Mouse (Mus musculus) embryonic facial prominence, embryonic 12.5 days (tissue): ENCODE data around the gene Phf19. TPM values are rescaled to one million over a fixed set of nuclear protein-coding genes. Genes with fewer than 3 reads are reported as not detected.

Experiments used
- ATAC-seq: fragments of 200-750 bp; cut with Nextera tagmentation; 2 replicates; pipeline ENCODE4 v1.8.0; 2017; ENCODE audit not compliant: insufficient number of reproducible peaks, insufficient read depth, low FRiP score, low TSS enrichment
- H3K27ac ChIP-seq: fragments of 300-500 bp; sonication (generic); 2 replicates; pipeline ENCODE4 v1.5.1; 2016; ENCODE audit warnings: mild to moderate bottlenecking
- H3K27me3 ChIP-seq: fragments of 300-500 bp; sonication (generic); 2 replicates; pipeline ENCODE4 v1.6.1; 2016; ENCODE audit warnings: mild to moderate bottlenecking, moderate library complexity
- H3K36me3 ChIP-seq: fragments of 300-500 bp; sonication (generic); 2 replicates; pipeline ENCODE4 v1.6.1; 2016; ENCODE audit warnings: mild to moderate bottlenecking
- H3K4me1 ChIP-seq: fragments of 300-500 bp; sonication (generic); 2 replicates; pipeline ENCODE4 v1.6.1; 2016
- H3K4me2 ChIP-seq: fragments of 300-500 bp; sonication (generic); replicated peaks from 2 replicates; pipeline ENCODE4 v1.6.1; 2016; ENCODE audit warnings: mild to moderate bottlenecking, moderate library complexity
- H3K4me3 ChIP-seq: fragments of 300-500 bp; sonication (generic); 2 replicates; pipeline ENCODE4 v1.5.1; 2016; ENCODE audit warnings: mild to moderate bottlenecking
- H3K9ac ChIP-seq: fragments of 300-500 bp; sonication (generic); 2 replicates; pipeline ENCODE4 v1.6.1; 2016; ENCODE audit warnings: mild to moderate bottlenecking, moderate library complexity
- H3K9me3 ChIP-seq: fragments of 300-500 bp; sonication (generic); 2 replicates; pipeline ENCODE4 v1.6.1; 2016; ENCODE audit warnings: mild to moderate bottlenecking, moderate library complexity
- WGBS: fragments of 180-500 bp; shearing (Covaris S2); methylation state at CpG from one replicate; pipeline ENCODE4 v1.1.7; 2016; 5-methylcytosine and 5-hydroxymethylcytosine counted together
- polyA plus RNA-seq: library from polyadenylated mRNA; unstranded; fragments of >200 nt; fragmentation: Nextera tagmentation; extraction: Ambion mirVana; gene quantifications from 2 replicates; pipeline ENCODE4 v1.2.1, GENCODE M21; 2016

Phf19 gene
- 1.7 and 2.3 TPM in 2 replicates for polyA plus RNA-seq

DNA sequence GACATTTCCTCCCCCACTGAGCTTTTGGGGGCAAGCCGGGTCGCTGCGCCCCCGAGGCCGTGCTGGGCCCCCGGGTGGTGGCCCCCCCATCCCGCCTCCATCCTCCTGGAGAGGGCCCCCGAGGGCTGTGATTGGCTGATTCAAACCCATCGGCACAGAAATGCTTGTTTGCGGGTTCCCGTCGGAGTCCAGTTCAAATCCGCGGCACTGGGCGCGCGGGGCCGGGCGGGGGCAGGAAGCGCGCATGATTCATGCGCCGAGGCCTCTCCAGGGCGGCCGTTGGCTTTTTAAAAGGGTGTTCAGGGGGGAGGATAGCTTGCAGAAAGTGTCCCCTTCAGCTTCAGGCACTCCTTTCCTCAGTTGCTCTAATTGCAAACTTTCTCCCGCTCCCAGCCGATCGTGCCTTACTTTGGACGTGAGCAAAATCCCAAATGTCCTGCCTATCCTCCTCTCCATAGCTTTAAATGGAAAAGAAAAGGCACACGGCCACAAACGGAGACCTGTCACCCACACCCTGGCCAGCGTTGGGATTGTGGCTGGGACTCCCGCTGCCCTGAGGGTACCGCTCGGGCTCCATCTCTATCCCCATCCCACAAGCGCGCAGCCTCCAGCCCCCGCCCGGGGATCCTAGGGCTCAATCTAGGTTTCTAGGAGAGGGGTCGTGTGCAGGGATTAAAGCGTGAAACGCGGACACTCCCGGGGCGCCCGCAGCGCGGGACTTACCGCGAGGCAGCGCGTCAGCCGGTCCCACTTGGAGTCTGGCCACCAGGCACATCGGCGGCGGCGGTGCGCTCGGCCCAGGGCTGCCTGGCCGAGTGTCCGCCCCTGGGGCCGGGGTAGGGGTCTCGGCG is at the start of gene Phf19:
Gene Phf19, minus strand, starts transcription at position 809 of the 851 bp plus-strand sequence.
- under 1% methylated on average over 61 of the region's 64 CpGs for WGBS
- ATAC-seq: peak; percentile 61; the same call in 1 of the 2 replicates
- no peaks in the 10 kb centered on the region for H3K36me3 ChIP-seq
- peak within 1 kb of the TSS; percentile 59 for H3K4me3 ChIP-seq
- H3K9me3 ChIP-seq: no peaks in the 10 kb centered on the region
- peaks cover 59% of the 10 kb centered on the region for H3K27me3 ChIP-seq
- H3K27ac ChIP-seq: no peak within 1 kb of the TSS
- peak within 1 kb of the TSS; percentile 64 for H3K9ac ChIP-seq
- peak within 1 kb of the TSS; percentile 95 for H3K4me2 ChIP-seq
- H3K4me1 ChIP-seq: peaks cover 7% of the 10 kb centered on the region; the same call in 1 of the 2 replicates

DNA sequence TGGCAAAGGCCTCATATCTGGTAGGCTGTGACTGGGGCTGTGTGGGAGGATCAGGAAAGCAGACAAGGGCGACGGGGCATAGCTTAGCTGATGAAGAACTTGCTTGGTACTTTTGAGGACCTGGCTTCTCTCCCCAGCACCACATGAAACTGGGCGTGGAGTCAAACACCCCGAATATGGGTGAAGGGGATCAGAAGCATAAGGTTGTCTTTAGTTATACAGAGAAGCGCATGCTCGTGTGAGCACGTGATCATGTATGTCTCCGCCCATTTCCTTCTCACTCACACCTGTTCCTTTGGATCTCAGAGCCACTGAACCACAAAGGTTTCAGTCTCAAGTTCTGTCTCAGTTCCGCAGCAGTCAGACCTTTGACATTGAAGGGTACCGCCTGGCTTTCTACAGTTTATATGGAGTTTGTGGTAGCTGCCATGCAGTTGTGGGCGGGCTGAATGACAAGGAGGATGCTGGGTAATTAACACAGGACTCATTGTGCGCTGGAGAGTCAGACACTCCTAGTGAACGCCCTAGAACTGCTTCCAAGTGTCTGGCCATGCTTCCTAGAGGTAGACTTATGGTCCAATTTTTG is 49.6 kb upstream of the Phf19 start:
- no peak overlapping the region for H3K4me2 ChIP-seq
- H3K4me3 ChIP-seq: no peak overlapping the region
- peaks cover 16% of the 10 kb centered on the region for H3K4me1 ChIP-seq
- WGBS: 76% methylated on average over 13 of the region's 13 CpGs
- H3K36me3 ChIP-seq: no peaks in the 10 kb centered on the region
- no peak for ATAC-seq
- no peak overlapping the region for H3K27ac ChIP-seq
- no peaks in the 10 kb centered on the region for H3K9me3 ChIP-seq
- H3K27me3 ChIP-seq: no peaks in the 10 kb centered on the region
- H3K9ac ChIP-seq: no peak overlapping the region

DNA sequence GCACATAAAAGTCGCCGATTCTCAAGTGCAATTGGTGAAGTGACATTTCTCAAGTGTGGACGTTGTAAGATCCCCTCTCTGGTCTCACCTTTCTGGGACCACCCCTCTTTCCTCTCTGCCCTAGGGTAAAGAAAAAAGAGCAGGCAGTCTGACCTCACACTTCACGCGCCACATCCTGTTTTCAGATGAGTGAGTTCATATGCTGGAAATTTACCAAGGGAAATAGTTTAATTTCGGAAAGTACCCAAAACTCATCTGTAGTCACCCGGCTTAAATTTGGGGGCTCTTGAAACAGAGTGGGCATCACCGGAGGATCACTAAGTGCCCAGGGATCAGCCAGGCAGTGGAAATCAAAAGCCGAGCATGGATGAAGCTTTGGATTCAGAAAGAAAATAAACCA is 49.1 kb upstream of the Phf19 start:
- ATAC-seq: no peak
- Histone ChIP-seq H3K27me3 (no peaks in the 10 kb centered on the region), H3K27ac (no peak overlapping the region), H3K9ac (no peak overlapping the region), H3K9me3 (no peaks in the 10 kb centered on the region), H3K4me3 (no peak overlapping the region), H3K4me1 (peaks cover 16% of the 10 kb centered on the region), H3K4me2 (no peak overlapping the region), H3K36me3 (no peaks in the 10 kb centered on the region)
- WGBS: 71% methylated on average over 9 of the region's 9 CpGs

DNA sequence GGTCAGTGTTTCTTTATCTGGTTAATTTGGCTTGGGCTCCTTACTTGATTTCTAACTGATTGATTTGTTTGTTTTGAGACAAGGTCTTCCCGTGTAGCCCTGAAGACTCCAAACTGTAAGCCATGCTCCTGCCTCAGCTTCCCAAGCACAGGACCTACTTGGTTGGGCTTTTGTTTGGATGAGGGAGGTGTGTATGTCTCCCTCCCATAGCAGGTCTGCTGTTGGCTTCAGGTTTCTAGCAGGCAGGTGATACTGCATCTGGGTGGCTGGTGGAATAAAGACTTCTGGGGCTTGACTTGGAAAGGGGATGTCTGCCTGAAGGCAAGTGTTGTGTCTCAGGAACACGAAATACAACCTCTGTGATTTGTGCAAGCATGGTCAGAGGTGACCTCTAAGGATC is 48.4 kb upstream of the Phf19 start:
- Histone ChIP-seq H3K9me3 (no peaks in the 10 kb centered on the region), H3K27me3 (no peaks in the 10 kb centered on the region), H3K4me1 (peaks cover 16% of the 10 kb centered on the region), H3K4me3 (no peak overlapping the region), H3K9ac (no peak overlapping the region), H3K4me2 (no peak overlapping the region), H3K27ac (no peak overlapping the region), H3K36me3 (no peaks in the 10 kb centered on the region)
- ATAC-seq: no peak
- WGBS: 69% methylated on average over 2 of the region's 2 CpGs

DNA sequence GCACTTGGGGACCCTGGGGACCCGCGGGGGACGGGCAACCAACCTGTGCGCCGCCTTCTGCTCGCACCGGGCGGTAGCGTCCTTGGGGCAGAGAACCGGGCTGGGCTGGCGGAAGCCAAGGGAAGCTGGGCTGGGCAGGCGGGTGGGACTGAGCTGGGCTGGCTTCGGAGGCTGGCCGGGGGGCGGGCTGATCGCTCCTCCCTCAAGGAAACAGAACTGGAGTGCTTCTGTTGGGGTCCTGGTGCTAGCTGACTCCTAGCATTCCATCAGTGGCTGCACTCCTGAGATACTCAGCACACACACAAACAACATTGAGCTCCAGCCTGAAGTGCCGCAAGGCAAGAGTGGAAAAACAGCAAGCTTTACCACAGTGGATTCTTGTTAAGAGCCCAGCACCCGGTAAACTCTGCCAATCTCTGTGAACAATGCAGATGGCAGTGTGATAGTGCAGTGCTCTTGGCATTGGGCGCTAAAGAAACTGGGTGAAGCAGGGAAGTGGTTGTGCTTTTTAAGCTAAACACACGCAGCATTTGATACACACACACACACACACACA is 47.7 kb upstream of the Phf19 start, which contains the start of gene Traf1:
Gene Traf1, minus strand, starts transcription at position 292 of the 556 bp plus-strand sequence.
- Histone ChIP-seq H3K27ac (no peak within 1 kb of the TSS), H3K27me3 (no peaks in the 10 kb centered on the region), H3K4me3 (peak within 1 kb of the TSS; percentile 31), H3K9me3 (no peaks in the 10 kb centered on the region), H3K36me3 (no peaks in the 10 kb centered on the region), H3K4me2 (peak within 1 kb of the TSS; percentile 51), H3K4me1 (peaks cover 16% of the 10 kb centered on the region), H3K9ac (peak within 1 kb of the TSS; percentile 43)
- 11% methylated on average over 20 of the region's 20 CpGs for WGBS
- no peak for ATAC-seq

DNA sequence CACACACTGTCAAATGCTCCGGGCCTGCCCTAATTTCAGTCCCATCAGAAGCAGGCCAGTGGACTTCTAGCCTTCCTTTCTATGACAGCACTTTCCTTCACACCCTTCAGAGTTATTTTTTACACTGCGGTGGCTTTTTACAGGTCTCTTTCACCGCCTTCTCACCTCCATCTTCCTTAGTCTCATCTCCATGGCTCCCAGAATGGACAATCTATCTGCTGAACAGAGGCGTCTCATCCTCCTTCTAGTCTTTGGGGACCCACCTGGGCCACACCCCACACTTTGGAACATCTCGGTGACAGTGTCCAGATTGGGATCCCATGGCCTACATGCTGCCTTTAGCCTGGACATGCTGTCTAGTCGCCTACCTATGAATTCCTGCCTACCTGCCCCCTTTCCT is 47.1 kb upstream of the Phf19 start:
- peak overlapping the region; percentile 51 for H3K4me2 ChIP-seq
- H3K27ac ChIP-seq: no peak overlapping the region
- H3K27me3 ChIP-seq: no peaks in the 10 kb centered on the region
- ATAC-seq: no peak
- H3K9ac ChIP-seq: peak overlapping the region; percentile 43
- H3K9me3 ChIP-seq: no peaks in the 10 kb centered on the region
- WGBS: 67% methylated on average over 6 of the region's 6 CpGs
- peak overlapping the region; percentile 31 for H3K4me3 ChIP-seq
- H3K36me3 ChIP-seq: no peaks in the 10 kb centered on the region
- peaks cover 16% of the 10 kb centered on the region for H3K4me1 ChIP-seq

GRCm38 (mm10) chr2:34960466-34960865 is 46.6 kb upstream of the Phf19 start:
- Histone ChIP-seq H3K4me1 (peaks cover 16% of the 10 kb centered on the region), H3K9ac (no peak overlapping the region), H3K36me3 (no peaks in the 10 kb centered on the region), H3K27ac (no peak overlapping the region), H3K9me3 (no peaks in the 10 kb centered on the region), H3K4me2 (no peak overlapping the region), H3K27me3 (no peaks in the 10 kb centered on the region), H3K4me3 (no peak overlapping the region)
- ATAC-seq: no peak
- WGBS: 82% methylated on average over 4 of the region's 5 CpGs

DNA sequence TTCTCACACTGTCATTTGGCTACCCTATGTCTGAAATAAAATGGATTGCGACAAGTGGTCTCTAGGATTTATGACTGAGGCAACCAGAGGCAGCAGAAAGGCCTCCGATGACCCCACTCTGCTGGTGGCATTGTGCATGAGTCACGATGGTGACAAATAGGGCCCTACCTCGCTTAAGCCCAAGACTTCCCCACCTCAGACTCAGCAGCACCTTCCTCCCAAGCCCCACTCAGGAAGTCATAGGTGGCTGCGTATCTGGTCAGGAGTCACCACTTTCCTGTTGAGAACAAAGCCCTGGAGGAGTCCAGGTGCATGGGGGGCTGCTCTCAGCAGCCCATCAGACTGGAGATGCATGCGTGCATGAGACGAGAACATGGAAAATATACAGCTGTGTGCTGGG is 44.8 kb upstream of the Phf19 start:
- Histone ChIP-seq H3K27ac (no peak overlapping the region), H3K9ac (no peak overlapping the region), H3K27me3 (no peaks in the 10 kb centered on the region), H3K4me3 (no peak overlapping the region), H3K9me3 (no peaks in the 10 kb centered on the region), H3K4me2 (no peak overlapping the region), H3K4me1 (peaks cover 8% of the 10 kb centered on the region), H3K36me3 (no peaks in the 10 kb centered on the region)
- no peak for ATAC-seq
- WGBS: 90% methylated on average over 7 of the region's 7 CpGs

DNA sequence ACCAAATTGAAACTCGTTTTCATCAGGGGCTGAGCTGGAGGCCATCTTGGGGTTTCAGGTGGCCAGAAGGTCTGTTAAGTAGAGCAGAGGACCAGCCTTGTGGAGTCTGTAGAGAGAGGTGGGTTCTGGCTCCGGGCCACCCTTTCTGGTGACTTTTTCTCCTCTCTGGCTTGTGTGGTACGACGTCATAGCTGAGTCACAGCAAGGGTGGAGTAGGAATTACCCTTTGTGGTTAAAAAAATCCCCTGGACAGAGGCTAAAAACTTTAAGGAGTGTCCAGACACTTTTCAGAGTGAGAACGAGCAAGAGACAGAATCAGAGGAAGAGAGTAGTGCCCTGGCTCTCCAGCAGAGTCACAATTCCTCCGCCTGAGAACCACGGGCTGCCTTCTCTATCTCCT is 44.2 kb upstream of the Phf19 start:
- Histone ChIP-seq H3K4me1 (peaks cover 8% of the 10 kb centered on the region), H3K4me3 (no peak overlapping the region), H3K9ac (no peak overlapping the region), H3K36me3 (no peaks in the 10 kb centered on the region), H3K27ac (no peak overlapping the region), H3K4me2 (no peak overlapping the region), H3K9me3 (no peaks in the 10 kb centered on the region), H3K27me3 (no peaks in the 10 kb centered on the region)
- WGBS: 78% methylated on average over 7 of the region's 7 CpGs
- no peak for ATAC-seq

GRCm38 (mm10) chr2:34957405-34957804 is 43.6 kb upstream of the Phf19 start:
- no peak for ATAC-seq
- H3K4me1 ChIP-seq: peaks cover 8% of the 10 kb centered on the region
- H3K9me3 ChIP-seq: no peaks in the 10 kb centered on the region
- no peaks in the 10 kb centered on the region for H3K36me3 ChIP-seq
- 47% methylated on average over 1 of the region's 1 CpGs for WGBS
- H3K4me2 ChIP-seq: no peak overlapping the region
- no peak overlapping the region for H3K9ac ChIP-seq
- no peak overlapping the region for H3K27ac ChIP-seq
- no peak overlapping the region for H3K4me3 ChIP-seq
- H3K27me3 ChIP-seq: no peaks in the 10 kb centered on the region

- ATAC-seq: no peak
- Histone ChIP-seq H3K27ac (no peak overlapping the region), H3K4me2 (no peak overlapping the region), H3K4me1 (peaks cover 8% of the 10 kb centered on the region), H3K36me3 (no peaks in the 10 kb centered on the region), H3K9ac (no peak overlapping the region), H3K27me3 (no peaks in the 10 kb centered on the region), H3K4me3 (no peak overlapping the region), H3K9me3 (no peaks in the 10 kb centered on the region)
- 64% methylated on average over 5 of the region's 5 CpGs for WGBS
Measured at GRCm38 (mm10) chr2:34956941-34957340, 43.1 kb upstream of the Phf19 start.

GRCm38 (mm10) chr2:34954344-34954743 is 40.5 kb upstream of the Phf19 start:
- H3K4me3 ChIP-seq: no peak overlapping the region
- no peaks in the 10 kb centered on the region for H3K9me3 ChIP-seq
- no peaks in the 10 kb centered on the region for H3K4me1 ChIP-seq
- ATAC-seq: no peak
- H3K4me2 ChIP-seq: no peak overlapping the region
- H3K36me3 ChIP-seq: no peaks in the 10 kb centered on the region
- no peaks in the 10 kb centered on the region for H3K27me3 ChIP-seq
- H3K9ac ChIP-seq: no peak overlapping the region
- H3K27ac ChIP-seq: no peak overlapping the region
